Mouse (Mus musculus): ENCODE measurements around the gene Flna.

- TF ChIP-seq CTCF (IDR thresholded peaks at IDR 0.05; ENCODE audit: low read depth) (no peak), EP300 (IDR thresholded peaks at IDR 0.05; ENCODE audit: low read depth) (no peak)
Observed at GRCm38 (mm10) chrX:74245687-74246086, 3.9 kb downstream of the Flna start.

Measured in heart, postnatal 0 days (tissue).